Mouse (Mus musculus): ENCODE results near the gene Lgsn.

The Lgsn gene

GRCm38 (mm10) chr1:31176101-31176500, at the start of gene Lgsn:
TSS of gene Lgsn (plus strand) at chr1:31176401.
- no peak for DNase-seq (ENCODE audit: low read depth, low spot score)

DNA sequence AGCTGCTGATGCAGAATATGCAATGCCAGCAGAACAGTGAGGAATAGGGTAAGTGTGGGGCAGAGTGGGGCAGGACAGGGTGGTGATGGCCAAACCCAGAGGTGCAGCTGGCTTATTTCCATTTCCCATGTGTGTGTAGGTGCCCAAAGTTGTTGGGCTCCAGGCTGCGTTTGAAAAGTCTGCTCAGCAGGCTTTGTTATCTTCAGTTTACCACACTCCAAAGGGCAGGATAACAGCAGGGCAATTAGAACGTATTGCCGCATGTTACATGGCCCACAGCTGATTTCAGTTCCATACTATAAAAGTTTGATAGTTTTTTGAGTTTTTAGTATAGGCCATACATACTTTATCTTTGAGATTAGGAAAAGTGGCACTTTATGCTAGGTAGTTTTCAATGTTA, 37.8 kb upstream of the Lgsn start:
- no peak for DNase-seq (ENCODE audit: low read depth, low spot score)

DNA sequence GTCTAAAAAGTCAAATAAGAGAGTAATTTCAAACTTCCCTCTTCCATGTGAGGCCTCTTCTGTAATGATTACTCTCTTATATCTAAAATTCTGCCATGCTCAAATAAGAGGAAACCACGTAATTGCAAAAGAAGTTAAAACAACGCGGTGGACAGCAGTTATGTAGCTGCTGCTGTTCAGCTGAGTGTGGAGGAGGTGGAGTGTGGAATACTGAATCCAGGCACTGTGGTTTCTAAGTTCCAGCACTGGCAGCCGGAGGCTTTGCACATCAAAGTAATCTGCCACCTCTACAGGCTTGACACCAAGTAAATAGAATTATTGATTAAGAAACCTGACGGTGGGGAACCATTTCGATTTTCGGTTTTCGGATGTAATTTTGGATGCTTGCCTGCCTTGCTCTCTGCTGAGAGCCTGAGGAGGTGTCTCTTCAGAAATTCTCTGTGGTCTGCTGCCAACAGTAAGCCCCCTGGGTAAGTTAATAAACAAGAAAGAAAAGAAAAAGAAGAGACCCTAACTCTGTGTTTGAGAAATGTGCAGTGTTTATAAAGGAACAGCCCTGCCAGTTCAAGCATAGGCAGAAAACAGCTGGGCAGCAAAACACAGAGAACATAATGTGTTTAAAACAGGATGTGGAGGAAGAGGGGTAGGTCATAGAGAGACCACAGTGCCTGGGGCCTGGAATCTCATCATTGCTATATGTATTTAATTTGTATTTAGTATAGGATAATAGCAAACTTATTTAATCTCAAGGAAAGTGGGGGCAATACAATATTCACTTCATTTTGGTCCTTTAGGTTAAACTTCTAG, 33.7 kb upstream of the Lgsn start:
- peak; percentile 38 for DNase-seq (ENCODE audit: low read depth, low spot score)

DNA sequence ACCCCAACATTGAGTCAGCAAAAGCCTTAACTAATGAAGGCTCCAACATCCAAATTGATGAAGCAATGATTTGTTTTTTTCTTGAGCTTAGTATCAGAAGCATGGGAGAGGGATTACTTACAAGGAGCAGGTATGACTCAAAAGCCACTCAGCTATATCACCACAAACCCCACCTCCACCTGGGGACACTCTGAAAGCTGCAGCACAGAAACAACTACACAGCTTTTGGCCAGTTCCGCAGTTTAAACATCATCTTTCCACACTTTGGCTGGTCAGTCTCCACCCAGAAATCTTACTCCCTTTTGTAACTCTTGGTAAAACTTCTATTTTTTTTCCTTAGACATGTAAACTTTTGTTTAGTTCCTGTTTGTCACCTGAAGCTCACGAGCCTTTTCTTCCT, 32.6 kb upstream of the Lgsn start:
- DNase-seq (ENCODE audit: low read depth, low spot score): no peak

GRCm38 (mm10) chr1:31149671-31150070, 26.5 kb upstream of the Lgsn start:
- peak; percentile 33 for DNase-seq (ENCODE audit: low read depth, low spot score)

DNA sequence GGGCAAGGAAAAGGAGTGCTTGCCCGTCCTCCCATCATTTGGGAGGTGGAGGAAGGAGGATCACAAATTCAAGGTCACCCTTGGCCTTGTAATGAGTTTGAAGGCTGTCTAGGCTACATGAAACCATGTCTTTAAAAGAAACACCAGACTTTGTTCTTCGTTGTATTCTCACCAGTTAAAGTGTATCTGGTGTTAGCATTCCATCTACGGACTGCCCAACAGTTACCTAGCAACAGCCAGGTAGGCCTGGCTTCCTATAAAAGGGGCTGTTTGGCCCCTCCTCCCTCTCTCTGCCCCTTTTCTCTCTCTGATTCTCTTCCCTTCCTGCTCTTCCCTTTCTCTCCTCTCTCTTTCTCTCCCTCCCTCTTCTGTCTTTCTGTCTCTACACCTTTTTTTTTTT, 25.7 kb upstream of the Lgsn start:
- no peak for DNase-seq (ENCODE audit: low read depth, low spot score)

DNA sequence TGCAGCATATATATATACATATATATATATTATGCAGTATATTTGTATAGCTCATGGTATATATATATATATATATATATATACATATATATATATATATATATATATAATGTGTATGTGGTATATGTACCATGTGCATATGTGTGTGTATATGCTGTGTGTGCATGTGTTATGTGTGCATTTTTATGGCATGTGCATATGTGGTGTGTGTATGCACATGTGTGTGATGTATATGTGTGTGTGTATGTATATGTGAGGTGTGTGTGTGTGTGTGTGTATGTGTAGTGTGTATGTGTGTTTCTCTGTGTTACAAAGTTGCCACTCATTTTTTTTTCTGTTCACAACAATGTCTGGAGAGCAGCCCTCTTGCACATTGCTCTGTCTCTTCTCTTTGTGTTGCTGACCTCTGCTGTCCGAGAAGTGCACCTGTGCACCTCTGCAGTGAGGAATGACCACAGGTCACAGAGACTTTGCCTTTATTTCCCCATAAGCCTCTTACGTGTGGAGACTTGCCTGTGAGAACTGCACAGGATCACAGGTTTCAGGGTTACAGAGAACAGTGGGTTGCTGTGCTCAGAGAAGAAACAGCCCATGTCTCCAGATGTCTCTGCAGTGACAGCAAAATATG, 23.3 kb upstream of the Lgsn start:
- DNase-seq (ENCODE audit: low read depth, low spot score): no peak

DNA sequence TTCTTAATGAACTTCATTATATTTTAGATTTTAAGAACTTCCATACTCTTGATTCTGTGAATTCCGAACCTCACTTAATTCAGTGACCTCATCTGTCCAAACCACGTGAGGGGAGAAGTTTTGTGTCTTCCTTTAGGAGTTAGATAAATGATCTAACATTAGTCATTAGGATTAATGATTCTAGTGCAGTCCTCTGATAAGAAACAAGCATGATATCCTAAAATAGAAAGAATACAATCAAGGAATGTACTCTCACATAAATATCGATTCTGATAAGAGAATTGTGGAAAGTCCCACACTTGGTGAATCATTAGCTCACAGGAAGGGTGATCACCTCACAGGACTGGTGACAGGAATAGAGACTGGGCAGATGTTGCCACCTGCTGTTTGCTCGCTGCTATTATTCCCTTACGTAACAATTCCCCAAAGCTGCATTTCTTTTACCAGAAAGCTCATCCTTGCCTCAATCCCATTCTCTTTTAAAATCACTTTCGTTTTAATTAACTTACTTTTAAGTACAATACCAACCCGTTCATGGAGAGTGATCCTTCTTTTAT, 22.3 kb upstream of the Lgsn start:
- peak; percentile 88 for DNase-seq (ENCODE audit: low read depth, low spot score)

DNA sequence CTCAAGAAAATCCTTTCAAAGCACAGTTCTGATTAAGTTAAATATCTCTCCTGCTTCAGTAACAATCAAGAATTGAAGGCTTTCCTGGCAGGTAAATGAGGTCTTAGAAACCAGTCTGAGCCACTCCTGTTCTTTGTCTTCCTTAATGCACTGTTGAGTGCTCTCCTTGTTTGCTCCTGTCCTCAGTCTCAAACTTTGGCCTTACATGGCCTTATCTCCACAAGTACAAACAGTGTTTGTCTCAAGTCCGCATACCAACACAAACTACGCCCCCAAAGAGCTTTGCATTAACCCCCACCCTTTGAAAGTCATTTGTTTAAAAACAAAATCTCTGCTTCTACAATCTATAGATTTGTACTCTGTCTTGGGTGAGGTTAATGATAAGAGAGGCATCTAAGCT, 20.0 kb upstream of the Lgsn start:
- DNase-seq (ENCODE audit: low read depth, low spot score): no peak

DNA sequence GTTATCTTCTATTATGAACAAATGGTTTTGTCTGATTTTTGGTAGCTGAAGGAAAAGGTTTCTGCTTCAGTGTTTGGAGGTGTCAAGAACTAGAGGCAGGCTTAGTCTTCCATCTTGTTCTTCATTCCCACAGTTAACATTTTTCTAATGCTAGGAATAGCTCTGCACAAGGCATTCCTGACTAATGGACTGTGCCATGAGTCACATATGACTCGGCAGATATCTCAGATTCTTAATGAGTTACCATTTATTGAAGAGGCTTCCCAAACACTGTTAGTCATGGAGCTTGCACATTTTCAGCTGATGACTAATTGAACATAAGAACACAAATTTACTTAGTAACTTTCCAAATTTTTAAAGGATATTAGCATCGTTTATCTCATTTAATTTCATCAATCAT, 19.3 kb upstream of the Lgsn start:
- DNase-seq (ENCODE audit: low read depth, low spot score): peak; percentile 77

DNA sequence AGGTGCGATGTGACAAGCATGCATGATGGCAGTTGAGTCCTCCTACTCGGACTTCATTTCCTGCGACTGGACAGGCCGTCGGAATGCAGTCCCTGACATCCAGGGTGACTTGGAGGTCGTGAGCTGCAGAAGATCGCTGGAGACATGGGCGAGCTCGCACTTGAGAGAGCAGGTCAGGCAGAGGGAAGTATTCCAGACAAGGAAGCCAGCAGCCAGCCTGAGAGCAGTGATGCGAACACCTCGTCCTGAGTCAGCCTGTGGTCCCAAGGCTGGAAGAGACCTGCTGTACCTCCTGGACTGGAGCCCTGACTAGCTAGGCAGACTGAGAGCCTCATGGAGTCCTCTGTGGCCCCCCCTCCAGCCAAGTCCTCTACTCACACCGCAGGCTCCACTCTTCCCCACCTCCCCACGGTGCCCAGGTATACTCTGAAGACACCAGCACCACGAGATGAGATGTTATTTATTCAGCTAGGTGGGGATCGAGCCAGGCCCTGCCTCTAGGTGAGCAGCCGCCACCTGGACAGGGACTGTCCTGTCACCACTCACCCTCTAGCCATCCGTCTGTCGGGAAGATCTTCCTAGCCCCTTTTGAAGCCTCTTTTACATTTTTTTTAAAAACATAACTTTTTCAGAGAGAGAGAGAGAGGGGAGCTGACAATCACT, 11.5 kb upstream of the Lgsn start:
- no peak for DNase-seq (ENCODE audit: low read depth, low spot score)

- DNase-seq (ENCODE audit: low read depth, low spot score): no peak
Observed at GRCm38 (mm10) chr1:31165326-31166121, 10.7 kb upstream of the Lgsn start.

- DNase-seq (ENCODE audit: low read depth, low spot score): peak; percentile 67
Observed at GRCm38 (mm10) chr1:31175401-31175800, 800 bp upstream of the Lgsn start.

- DNase-seq (ENCODE audit: low read depth, low spot score): peak; percentile 76
Observed at GRCm38 (mm10) chr1:31178264-31178663, 2.1 kb downstream of the Lgsn start.

DNA sequence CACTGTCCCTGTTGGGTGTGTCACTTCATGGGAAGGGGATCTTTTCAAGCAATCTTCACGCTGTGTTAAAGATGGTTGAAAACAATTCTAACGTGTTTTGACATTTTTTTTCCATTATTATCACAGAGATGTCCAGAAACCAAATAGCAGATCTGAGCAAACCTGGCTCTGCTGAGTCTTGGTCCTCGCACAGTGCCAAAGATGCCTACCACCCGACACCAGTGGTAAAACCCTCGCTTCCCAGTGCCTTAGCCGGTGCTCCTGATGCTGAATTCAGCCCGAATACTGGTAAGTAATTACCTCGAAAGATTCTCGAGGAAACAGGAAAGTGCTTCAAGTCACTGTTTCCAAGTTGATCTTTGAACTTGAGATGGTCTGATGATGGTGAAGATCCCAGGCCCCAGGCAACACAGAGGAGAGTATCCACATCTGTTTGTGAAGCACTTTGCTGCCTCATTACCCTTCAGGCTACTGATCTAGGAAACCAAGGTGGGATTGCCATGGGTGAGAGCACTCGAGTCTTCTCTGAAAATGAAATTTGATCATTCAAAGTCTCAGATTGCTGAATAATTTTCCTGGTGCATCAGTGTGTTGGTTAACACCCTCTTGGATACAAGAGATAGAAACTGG, 14.2 kb downstream of the Lgsn start:
- no peak for DNase-seq (ENCODE audit: low read depth, low spot score)

GRCm38 (mm10) chr1:31195633-31196032, 19.4 kb downstream of the Lgsn start:
- no peak for DNase-seq (ENCODE audit: low read depth, low spot score)

DNA sequence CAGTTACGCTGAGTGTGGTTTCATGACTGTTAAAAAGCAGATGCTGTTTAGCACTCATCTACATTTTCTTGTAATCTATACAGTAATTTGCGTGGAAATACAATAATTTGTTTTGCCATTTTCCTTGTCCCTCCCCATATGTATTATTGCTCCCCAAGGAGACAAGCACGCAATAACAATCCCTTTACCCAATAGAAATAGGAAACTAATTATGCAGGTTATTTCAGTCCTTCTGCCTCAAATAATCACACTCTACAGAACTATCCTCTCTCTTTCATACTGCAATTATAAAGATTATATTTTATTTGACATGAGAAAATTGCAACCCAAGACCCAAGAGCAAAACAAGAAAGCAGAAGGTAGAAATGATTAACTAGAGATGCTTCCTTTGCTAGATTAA, 20.8 kb downstream of the Lgsn start:
- no peak for DNase-seq (ENCODE audit: low read depth, low spot score)

GRCm38 (mm10) chr1:31203771-31204170, 27.6 kb downstream of the Lgsn start:
- peak; percentile 69 for DNase-seq (ENCODE audit: low read depth, low spot score)

- DNase-seq (ENCODE audit: low read depth, low spot score): peak; percentile 12
Observed at GRCm38 (mm10) chr1:31205346-31205745, 29.1 kb downstream of the Lgsn start.

DNA sequence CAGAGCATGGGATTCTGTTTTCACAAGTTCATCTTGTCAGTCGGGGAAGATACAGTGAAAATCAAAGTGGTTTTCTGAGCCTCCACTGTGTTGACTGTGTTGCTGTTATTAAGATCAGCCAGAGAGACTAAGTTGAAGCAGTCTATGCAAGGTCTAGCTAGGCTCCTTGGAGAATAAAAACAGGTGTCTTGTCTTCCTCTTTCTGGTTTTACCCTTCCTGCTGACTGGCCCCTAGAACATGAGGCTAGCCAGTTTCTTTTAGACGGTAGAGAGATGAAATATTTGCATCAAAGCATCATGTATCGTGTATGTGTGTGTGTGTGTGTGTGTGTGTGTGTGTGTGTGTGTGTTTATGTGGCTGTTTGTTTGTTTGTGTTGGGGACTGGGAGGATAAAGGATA, 29.6 kb downstream of the Lgsn start:
- no peak for DNase-seq (ENCODE audit: low read depth, low spot score)

DNA sequence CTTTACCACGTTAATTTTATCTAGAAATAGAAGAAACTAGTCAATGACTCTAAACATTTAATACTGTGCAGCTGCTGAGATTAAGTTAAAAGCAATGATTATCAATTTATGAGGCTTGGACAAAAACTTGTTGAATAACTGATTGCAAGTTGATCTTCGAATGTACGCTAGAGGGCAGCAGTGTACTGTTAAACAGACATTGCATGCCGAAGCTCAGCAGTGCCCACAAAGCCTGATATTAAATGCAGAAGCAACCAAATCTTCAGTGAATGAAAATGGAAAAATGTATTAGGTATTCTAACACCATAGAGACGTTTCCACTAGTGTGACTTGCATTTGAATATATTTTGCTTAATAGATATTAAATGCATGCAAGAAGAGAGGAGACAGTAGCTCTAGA, 33.9 kb downstream of the Lgsn start:
- peak; percentile 85 for DNase-seq (ENCODE audit: low read depth, low spot score)

Measured in brain, adult 2 months (tissue).